Mouse (Mus musculus) stomach, postnatal 0 days (tissue): ENCODE data around the gene Slc45a3. TPM values are rescaled to one million over a fixed set of nuclear protein-coding genes. Genes with fewer than 3 reads are reported as not detected.
A peak's percentile ranks its signal among the peaks of the same experiment; 100 is the strongest.

ENCODE experiments used
- ATAC-seq: fragments of 200-750 bp; cut with Nextera tagmentation; 2 replicates; pipeline ENCODE4 v1.8.0; 2017; ENCODE audit not compliant: low FRiP score, low TSS enrichment
- DNase-seq: peaks from one replicate; pipeline ENCODE4 v3.0.0-alpha.2; 2016; ENCODE audit warnings: low spot score
- H3K27ac ChIP-seq: fragments of 300-500 bp; sonication (generic); replicated peaks from 2 replicates; pipeline ENCODE4 v1.5.1; 2014; ENCODE audit warnings: mild to moderate bottlenecking, control low read depth
- H3K27me3 ChIP-seq: fragments of 300-500 bp; sonication (generic); 2 replicates; pipeline ENCODE4 v1.6.1; 2014; ENCODE audit warnings: low read length; ENCODE audit not compliant: control insufficient read depth, insufficient read depth
- H3K36me3 ChIP-seq: fragments of 300-500 bp; sonication (generic); 2 replicates; pipeline ENCODE4 v1.6.1; 2014; ENCODE audit warnings: low read length, mixed read lengths; ENCODE audit not compliant: control insufficient read depth, insufficient read depth
- H3K4me1 ChIP-seq: fragments of 300-500 bp; sonication (generic); replicated peaks from 2 replicates; pipeline ENCODE4 v1.6.1; 2014; ENCODE audit warnings: antibody characterized with exemption; ENCODE audit not compliant: control insufficient read depth, insufficient read depth
- H3K4me2 ChIP-seq: fragments of 300-500 bp; sonication (generic); replicated peaks from 2 replicates; pipeline ENCODE4 v1.6.1; 2014; ENCODE audit warnings: low read depth, mild to moderate bottlenecking, control low read depth, moderate library complexity
- H3K4me3 ChIP-seq: fragments of 300-500 bp; sonication (generic); 2 replicates; pipeline ENCODE4 v1.5.1; 2014; ENCODE audit warnings: low read depth, low read length, control low read depth
- H3K9ac ChIP-seq: fragments of 300-500 bp; sonication (generic); 2 replicates; pipeline ENCODE4 v1.6.1; 2014; ENCODE audit warnings: mild to moderate bottlenecking, low read length, control low read depth, mixed read lengths
- H3K9me3 ChIP-seq: fragments of 300-500 bp; sonication (generic); 2 replicates; pipeline ENCODE4 v1.6.1; 2016; ENCODE audit warnings: low read length; ENCODE audit not compliant: control insufficient read depth
- CTCF ChIP-seq: IDR thresholded peaks from 2 replicates; pipeline ENCODE4 v1.5.1; 2016; ENCODE audit warnings: antibody characterized with exemption, low read depth, mild to moderate bottlenecking, moderate library complexity
- EP300 ChIP-seq: optimal IDR thresholded peaks from 2 replicates; pipeline ENCODE3; 2016; ENCODE audit warnings: antibody characterized with exemption
- WGBS: fragments of 180-500 bp; shearing (Covaris S2); extraction: QIAGEN DNeasy Blood & Tissue Kit; methylation state at CpG from one replicate; pipeline ENCODE4 v1.1.7; 2014; 5-methylcytosine and 5-hydroxymethylcytosine counted together
- polyA plus RNA-seq: library from polyadenylated mRNA; unstranded; fragments of >200 nt; fragmentation: Nextera tagmentation; extraction: Ambion mirVana; gene quantifications from 2 replicates; pipeline ENCODE4 v1.2.1, GENCODE M21; 2015

Gene Slc45a3
- polyA plus RNA-seq, 1 experiment from 2014 or later, result 18.4 TPM

GRCm38 (mm10) chr1:131938811-131939210 is 24.0 kb upstream of the Slc45a3 start:
- Histone ChIP-seq H3K9ac (no peak overlapping the region), H3K4me1 (0 out of 2 replicates have a peak, but pooled peaks cover 2% of the 10 kb centered on the region), H3K27ac (0 out of 2 replicates have a peak overlapping the region, but pooled peaks have one; percentile 20), H3K36me3 (0 out of 2 replicates have a peak, but pooled peaks cover under 1% of the 10 kb centered on the region), H3K4me3 (no peak overlapping the region), H3K4me2 (no peak overlapping the region), H3K9me3 (no peaks in the 10 kb centered on the region), H3K27me3 (no peaks in the 10 kb centered on the region)
- WGBS, result 23% methylated on average over 1 of the region's 1 CpGs
- ATAC-seq (peak; percentile 94), DNase-seq (peak; percentile 92)
- TF ChIP-seq CTCF, result no peak
- no peak for TF ChIP-seq EP300

GRCm38 (mm10) chr1:131940711-131941244 is 22.0 kb upstream of the Slc45a3 start:
- H3K27ac ChIP-seq, result no peak overlapping the region
- H3K4me1 ChIP-seq, result 0 out of 2 replicates have a peak, but pooled peaks cover 2% of the 10 kb centered on the region
- no peak for TF ChIP-seq EP300
- no peak for TF ChIP-seq CTCF
- H3K9ac ChIP-seq, result no peak overlapping the region
- H3K4me3 ChIP-seq, result no peak overlapping the region
- H3K27me3 ChIP-seq, result no peaks in the 10 kb centered on the region
- 55% methylated on average over 2 of the region's 2 CpGs for WGBS
- H3K36me3 ChIP-seq, result no peaks in the 10 kb centered on the region
- H3K9me3 ChIP-seq, result no peaks in the 10 kb centered on the region
- no peak for DNase-seq
- ATAC-seq, result no peak
- no peak overlapping the region for H3K4me2 ChIP-seq

GRCm38 (mm10) chr1:131941501-131941900 is 21.3 kb upstream of the Slc45a3 start:
- H3K9me3 ChIP-seq, result no peaks in the 10 kb centered on the region
- DNase-seq, result no peak
- TF ChIP-seq CTCF (no peak), EP300 (no peak)
- H3K36me3 ChIP-seq, result no peaks in the 10 kb centered on the region
- H3K4me2 ChIP-seq, result no peak overlapping the region
- whole genome bisulfite sequencing, result 100% methylated on average over 1 of the region's 1 CpGs
- no peak overlapping the region for H3K4me3 ChIP-seq
- H3K4me1 ChIP-seq, result 0 out of 2 replicates have a peak, but pooled peaks cover 2% of the 10 kb centered on the region
- H3K9ac ChIP-seq, result no peak overlapping the region
- H3K27ac ChIP-seq, result no peak overlapping the region
- H3K27me3 ChIP-seq, result no peaks in the 10 kb centered on the region
- no peak for ATAC-seq

- 0 out of 2 replicates have a peak, but pooled peaks cover 2% of the 10 kb centered on the region for H3K4me1 ChIP-seq
- no peaks in the 10 kb centered on the region for H3K9me3 ChIP-seq
- H3K4me3 ChIP-seq, result no peak overlapping the region
- no peaks in the 10 kb centered on the region for H3K27me3 ChIP-seq
- no peak for ATAC-seq
- WGBS, result 56% methylated on average over 16 of the region's 16 CpGs
- DNase-seq, result no peak
- no peak overlapping the region for H3K9ac ChIP-seq
- no peak for TF ChIP-seq CTCF
- TF ChIP-seq EP300, result no peak
- H3K27ac ChIP-seq, result no peak overlapping the region
- no peaks in the 10 kb centered on the region for H3K36me3 ChIP-seq
- H3K4me2 ChIP-seq, result no peak overlapping the region
These were observed 19.9 kb upstream of the Slc45a3 start for GRCm38 (mm10) chr1:131942621-131943590.

- Histone ChIP-seq H3K9ac (no peak overlapping the region), H3K36me3 (no peaks in the 10 kb centered on the region), H3K9me3 (no peaks in the 10 kb centered on the region), H3K4me2 (no peak overlapping the region), H3K4me3 (no peak overlapping the region), H3K4me1 (0 out of 2 replicates have a peak, but pooled peaks cover 2% of the 10 kb centered on the region), H3K27me3 (no peaks in the 10 kb centered on the region), H3K27ac (peak overlapping the region; percentile 75)
- 44% methylated on average over 10 of the region's 10 CpGs for WGBS
- TF ChIP-seq EP300, result no peak
- TF ChIP-seq CTCF, result no peak
- ATAC-seq (peak; percentile 86), DNase-seq (peak; percentile 69)
These were observed 16.9 kb upstream of the Slc45a3 start for GRCm38 (mm10) chr1:131945674-131946440.
